Mouse (Mus musculus) monocyte, adult 2 months (primary cell): ENCODE data around the gene Rccd1.
A peak's percentile ranks its signal among the peaks of the same experiment; 100 is the strongest.

ENCODE experiments used
- DNase-seq, 2 experiments: peaks; one replicate each; pipeline ENCODE4 v3.0.0; 2022; ENCODE audit warnings: low spot score in 2 of 2, low read depth in 1 of 2

Gene Rccd1

GRCm38 (mm10) chr7:80301522-80301921 lies 22.7 kb downstream of the Rccd1 start:
- no peak for DNase-seq

DNA sequence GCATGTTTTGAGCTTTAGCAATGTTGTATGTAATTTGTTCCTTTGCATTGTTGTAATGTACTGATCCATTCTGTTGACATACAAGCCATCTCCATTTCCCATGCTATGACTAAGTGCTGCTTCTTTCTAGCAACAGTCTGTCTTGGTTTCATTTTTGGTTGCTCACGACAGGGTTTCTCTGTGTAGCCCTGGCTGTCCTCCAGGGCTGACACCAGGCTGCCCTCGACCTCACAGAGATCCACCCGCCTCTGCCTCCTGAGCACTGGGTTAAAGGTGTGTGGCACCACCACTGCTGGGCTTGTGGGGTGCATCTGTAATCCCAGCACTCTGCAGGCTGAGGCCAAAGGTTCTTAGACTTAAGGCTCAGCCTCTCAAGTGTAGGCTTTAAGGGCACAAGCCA lies 24.7 kb downstream of the Rccd1 start:
- DNase-seq, result no peak

GRCm38 (mm10) chr7:80298754-80299153 lies 25.5 kb downstream of the Rccd1 start:
- no peak for DNase-seq

DNA sequence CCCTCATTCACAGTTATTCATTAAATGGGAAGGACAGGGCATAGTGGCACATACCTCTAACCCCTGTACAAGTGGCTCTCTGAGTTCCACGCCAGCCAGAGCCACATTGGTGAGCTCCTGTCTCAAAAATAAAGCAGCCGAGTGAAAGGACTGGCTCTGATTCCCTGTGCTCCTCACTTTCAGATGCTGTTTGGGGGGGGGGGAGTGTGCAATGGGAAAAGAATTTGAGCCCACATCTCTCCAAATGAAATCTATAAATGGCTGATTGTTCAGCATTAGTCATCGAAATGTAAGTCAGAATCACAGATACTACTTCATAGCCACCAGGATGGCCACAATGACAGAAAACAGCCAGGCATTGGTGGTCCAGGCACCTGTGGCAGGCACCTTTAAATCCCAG lies 27.2 kb downstream of the Rccd1 start:
- DNase-seq, result no peak

DNA sequence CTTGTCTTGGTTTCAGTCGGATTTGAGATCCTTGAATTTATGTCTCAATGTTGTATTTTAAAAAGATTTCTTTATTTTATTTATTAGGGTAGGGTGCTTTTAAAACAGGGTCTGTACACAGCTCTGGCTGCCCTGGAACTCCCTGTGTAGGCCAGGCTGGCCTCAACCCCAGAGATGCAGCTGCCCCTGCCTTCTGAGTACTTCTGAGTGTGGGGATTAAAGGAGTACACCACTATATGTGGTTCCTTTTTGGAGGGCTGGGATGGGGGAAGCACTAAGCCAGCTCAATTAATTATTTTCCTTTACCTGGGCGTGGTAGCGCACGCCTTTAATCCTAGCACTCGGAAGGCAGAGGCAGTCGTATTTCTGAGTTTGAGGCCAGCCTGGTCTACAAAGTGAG lies 27.8 kb downstream of the Rccd1 start:
- no peak for DNase-seq

DNA sequence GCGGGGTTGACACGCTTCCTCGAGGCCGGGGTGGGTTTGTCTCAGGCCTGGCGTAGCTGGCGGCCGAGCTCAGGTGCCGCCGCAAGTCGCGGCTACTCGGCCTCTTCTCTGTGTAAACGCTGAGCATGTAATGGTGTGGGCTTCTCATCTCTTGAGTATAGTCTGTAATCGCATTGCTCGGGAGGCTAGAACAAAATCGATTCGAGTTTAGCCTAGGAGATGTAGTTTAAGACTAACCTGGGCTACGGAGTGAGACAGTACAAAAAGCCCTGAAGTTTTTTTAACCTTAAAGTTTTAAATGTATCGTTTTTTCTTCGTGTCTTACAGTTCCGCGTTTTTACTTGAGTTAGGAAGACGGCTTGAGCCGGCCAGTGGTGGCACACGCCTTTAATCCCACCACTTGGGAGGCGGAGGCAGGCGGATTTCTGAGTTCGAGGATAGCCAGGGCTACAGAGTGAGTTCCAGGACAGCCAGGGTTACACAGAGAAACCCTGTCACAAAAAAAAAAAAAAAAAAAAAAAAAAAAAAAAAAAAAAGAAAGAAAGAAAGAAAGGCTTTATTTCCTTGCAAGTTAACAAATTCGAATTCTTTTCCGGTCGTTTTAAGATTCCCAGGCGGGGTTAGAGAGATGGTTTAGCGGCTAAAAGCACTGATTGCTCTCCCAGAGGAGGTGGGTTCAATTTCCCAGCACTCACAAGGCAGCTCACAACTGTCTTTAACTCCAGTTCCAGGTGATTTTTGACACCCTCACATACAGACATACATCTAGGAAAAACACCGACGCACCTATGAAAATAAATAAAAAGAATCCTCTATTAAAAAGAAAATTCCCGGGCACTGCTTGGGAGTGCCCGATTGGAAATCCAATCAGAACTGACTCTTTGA lies 29.2 kb downstream of the Rccd1 start:
- DNase-seq, result no peak

GRCm38 (mm10) chr7:80294062-80294763 lies 30.0 kb downstream of the Rccd1 start, which contains the start of gene Prc1:
Gene Prc1 (plus strand): TSS chr7:80294450.
- DNase-seq, result peak; percentile 97 to 98

- no peak for DNase-seq
Observed at GRCm38 (mm10) chr7:80287736-80288135, 36.5 kb downstream of the Rccd1 start.

DNA sequence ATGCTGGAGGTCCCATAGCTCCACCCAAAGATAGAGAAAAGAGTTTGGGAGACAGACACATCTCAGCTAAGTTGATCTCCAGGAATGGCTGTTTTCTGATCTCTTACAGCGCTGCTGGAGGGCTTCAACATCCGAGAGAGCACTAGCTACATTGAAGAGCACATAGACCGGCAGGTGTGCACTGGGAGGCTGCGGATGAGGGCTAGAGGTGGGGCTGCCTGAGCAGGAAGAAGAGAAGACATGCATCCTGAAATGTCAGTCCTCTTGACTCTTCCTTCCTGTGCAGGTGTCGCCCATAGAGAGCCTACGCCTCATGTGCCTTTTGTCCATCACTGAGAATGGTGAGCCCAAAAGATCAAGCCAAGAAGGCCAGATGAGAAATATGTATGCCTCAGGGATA lies 38.5 kb downstream of the Rccd1 start:
- DNase-seq, result no peak

- no peak for DNase-seq
Observed at GRCm38 (mm10) chr7:80284391-80284790, 39.9 kb downstream of the Rccd1 start.

DNA sequence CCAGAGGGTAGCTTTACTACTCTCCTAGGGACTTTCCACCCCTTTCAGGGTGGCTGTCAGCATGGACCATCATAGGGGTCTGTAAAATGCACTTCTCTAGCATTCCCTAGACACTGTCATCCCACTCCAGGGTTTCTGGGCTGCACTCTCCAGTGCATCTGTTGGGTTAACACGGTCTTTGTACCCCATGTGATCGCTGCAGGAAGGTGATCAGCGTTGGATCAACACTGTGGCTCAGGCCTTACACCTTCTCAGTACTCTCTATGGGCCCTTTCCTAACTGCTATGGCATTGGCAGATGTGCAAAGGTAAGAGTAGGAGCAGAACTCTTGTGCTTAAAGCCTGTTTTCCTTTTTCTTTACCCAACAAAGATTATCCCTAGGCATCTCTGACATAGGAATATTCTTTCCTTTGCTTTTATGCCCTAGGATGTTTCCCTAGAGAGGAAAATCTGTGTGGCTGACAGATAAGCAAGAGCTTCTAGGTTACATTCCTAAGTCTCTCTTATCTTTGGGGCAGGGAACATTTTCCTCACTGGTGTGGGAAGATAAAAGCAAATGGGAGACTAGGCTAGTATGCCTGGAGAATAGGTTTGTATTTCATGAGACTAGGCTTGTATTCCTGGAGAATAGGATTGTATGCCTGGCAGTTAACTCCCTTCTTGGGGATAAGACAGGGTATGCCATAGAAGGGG lies 40.9 kb downstream of the Rccd1 start:
- no peak for DNase-seq

DNA sequence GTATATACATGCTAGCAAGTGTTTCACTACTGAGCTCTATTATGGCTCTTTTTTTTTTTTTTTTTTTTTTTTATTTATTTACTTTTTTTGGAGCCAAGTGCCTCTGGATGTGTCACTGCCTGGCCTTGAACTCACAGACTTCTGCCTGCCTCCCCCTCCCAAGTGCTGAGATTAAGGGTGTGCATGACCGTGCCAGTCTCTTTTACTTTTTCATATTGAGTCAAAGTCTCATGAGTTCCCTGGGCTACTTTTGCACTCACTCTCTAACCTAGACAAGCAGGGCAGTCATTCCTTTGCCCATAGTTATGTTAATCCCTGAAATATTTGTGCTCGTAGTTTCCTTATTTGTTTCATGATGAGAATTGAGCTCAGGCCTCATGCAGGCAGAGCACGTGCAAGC lies 42.6 kb downstream of the Rccd1 start:
- no peak for DNase-seq

GRCm38 (mm10) chr7:80280998-80281397 lies 43.3 kb downstream of the Rccd1 start:
- no peak for DNase-seq

DNA sequence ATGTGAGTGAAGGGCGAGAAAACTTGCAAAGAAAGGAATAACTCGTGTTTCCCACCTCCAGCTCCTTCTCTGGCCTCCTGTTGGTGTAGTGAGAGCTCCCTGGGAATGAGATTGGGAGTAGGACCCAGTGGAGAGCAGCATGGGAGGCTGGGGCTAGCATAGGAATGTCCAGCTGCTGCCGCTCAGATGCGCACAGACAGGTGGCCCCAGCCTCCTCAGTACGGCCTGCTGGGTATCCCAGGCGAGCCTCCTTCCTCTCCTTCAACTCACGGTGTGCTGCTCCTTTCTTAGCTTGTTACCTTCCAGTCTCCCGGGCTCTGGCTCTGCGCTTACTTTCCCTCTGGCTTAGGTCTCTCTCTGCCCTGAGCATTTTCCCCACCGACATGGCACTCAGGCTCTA lies 44.2 kb downstream of the Rccd1 start:
- no peak for DNase-seq

DNA sequence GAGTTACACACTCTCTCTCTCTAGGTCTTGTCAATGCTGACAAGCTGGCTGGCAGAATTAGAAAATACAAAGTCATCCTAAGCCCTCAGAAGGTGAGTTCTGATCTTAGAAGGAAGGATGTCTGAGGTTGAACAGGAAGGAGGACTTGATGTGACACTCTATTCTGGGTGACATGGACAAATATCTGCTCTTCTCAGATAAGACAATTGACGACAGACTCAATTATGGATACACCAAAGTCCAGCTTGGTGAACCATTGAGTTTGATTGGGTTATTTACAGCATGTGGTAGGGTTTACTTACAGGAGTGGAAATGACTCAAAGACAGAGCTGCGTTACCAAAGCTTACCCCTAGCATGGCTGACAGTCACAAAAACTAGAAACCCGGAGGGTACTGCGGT lies 47.9 kb downstream of the Rccd1 start:
- no peak for DNase-seq

DNA sequence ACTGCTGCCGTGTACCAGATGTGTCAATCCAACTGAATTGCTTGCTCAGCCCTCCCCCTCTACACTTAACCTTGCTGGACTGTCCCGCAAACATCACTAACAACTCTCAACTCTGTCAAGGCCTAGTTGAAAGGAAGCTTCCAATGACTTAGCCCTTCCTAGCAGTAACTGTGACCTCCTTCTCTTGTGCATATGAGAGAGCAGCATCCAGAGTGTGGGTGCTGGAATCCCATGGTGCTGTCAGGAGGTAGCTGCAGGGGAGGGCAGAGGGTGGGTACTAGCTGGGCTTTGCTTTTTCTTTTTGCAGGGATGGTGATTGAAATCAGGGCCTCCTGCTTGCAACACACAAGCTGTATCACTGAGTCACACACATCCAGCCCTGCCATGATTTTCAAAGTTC lies 50.8 kb downstream of the Rccd1 start:
- DNase-seq, result no peak

DNA sequence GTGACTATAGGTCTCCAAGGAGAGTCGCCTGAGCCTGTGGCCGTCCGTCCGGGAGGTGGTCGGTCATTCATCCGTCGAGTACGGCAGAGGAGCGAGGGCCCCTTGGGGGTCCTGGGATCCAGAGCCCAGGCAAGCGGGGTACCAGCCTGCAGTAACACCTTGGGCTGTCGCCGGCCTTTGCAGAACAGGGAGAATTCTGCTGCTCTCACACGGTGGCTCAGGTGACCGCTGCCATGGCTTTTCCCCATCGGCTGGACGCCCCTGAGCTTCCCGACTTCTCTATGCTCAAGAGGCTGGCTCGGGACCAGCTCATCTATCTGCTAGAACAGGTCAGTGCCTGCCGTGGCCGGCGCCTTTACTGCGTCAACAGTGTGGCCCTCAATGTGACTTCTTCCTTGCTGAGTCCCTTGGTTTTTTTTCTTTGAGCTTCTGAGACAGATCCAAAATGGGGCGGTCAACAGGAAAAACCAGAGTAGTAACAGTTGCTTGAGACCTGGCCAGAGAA lies 54.5 kb downstream of the Rccd1 start:
- no peak for DNase-seq

GRCm38 (mm10) chr7:80268897-80269750 lies 55.1 kb downstream of the Rccd1 start, which contains the start of gene Vps33b:
Gene Vps33b (plus strand): TSS chr7:80269649.
- DNase-seq, result peak; percentile 68 to 80

GRCm38 (mm10) chr7:80267764-80268163 lies 56.5 kb downstream of the Rccd1 start:
- DNase-seq, result no peak

GRCm38 (mm10) chr7:80264606-80265005 lies 59.6 kb downstream of the Rccd1 start:
- no peak for DNase-seq
